Mouse (Mus musculus): ENCODE results near the gene Lipn. TPM values are rescaled to one million over a fixed set of nuclear protein-coding genes. Genes with fewer than 3 reads are reported as not detected.

The Lipn gene
- polyA plus RNA-seq (2012; rRNA removed) = not detected in 2 replicates

DNA sequence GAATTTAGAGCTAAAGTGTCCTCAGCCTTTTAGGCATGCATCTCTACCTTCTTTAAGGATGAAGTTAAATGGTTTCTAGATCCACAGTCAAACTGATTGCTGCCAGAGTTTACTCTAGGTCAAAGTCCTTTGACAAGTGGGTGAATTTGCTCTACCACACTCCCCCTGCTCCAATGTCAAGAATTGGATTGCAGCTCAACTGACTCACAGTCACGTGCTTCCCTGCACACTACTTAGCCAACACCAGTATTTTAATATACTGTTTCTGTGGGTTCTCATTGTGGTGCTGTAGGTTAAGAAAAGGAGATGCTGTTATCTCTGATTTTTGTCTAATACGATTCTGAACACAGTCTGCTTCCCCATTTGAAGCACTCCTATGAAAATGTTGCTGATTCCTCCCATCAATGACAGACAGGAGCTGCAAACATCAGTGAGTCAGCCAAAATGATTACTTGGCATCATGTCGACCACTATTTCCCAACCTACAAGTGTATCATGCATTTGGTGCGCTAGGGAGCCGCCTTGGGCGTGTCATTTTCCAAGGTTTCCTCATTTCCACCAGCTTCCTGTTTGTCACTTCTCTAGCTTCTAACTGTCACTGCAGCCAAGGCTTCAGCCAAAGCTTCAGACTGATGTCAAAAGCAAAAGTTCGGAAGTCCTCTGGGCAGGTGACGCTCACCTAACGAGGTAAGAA is at the start of gene Lipn:
Gene Lipn, plus strand, starts transcription at position 580 of the 694 bp plus-strand sequence.

DNA sequence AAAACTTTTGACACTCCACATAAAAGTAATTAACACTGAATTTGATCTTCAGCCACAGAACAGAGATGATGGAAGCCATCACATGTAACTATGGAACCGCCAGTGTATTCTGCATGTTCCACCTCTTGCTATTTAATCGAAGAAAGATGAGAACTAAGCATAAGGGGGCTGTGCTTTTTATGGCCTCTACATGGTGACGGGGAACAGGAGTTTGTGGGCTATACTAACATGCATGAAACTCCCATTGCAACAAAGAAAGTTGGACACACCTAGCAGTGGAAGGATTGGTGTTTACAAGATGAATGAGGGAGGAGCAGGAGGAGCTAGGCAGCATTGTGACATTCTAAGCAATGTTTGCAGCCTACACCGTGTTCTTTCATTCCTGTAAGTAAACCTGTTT is 33.5 kb downstream of the Lipn start, which contains the start of gene Lipm:
Gene Lipm, plus strand, starts transcription at position 301 of the 400 bp plus-strand sequence.

Other genes with a start within 250 kb of the Lipn start
- 0.25 and 0.68 TPM in 2 replicates for gene Lipf, start 106.2 kb upstream of the Lipn start, polyA plus RNA-seq (2012; rRNA removed)
- gene Lipk, start 59.1 kb upstream of the Lipn start, polyA plus RNA-seq (2012; rRNA removed) = not detected in 2 replicates
- not detected in 2 replicates for gene Lipm, start 33.6 kb downstream of the Lipn start, polyA plus RNA-seq (2012; rRNA removed)
- gene Ankrd22, start 98.7 kb downstream of the Lipn start, polyA plus RNA-seq (2012; rRNA removed) = not detected in 2 replicates
- gene Stambpl1, start 124.9 kb downstream of the Lipn start, polyA plus RNA-seq (2012; rRNA removed) = 4.0 and 4.1 TPM in 2 replicates
- gene Acta2, start 188.2 kb downstream of the Lipn start, polyA plus RNA-seq (2012; rRNA removed) = 1,792 and 2,156 TPM in 2 replicates
- 0.59 and 0.60 TPM in 2 replicates for gene Fas, start 223.3 kb downstream of the Lipn start, polyA plus RNA-seq (2012; rRNA removed)

Data from ovary, adult 2 months (tissue).